Mouse (Mus musculus) bone marrow, adult 2 months (tissue): ENCODE data around the gene Speg. TPM values are rescaled to one million over a fixed set of nuclear protein-coding genes. Genes with fewer than 3 reads are reported as not detected.

ENCODE experiments used
- H3K27ac ChIP-seq: fragments of 200-500 bp; 2 replicates; pipeline ENCODE4 v1.5.1; 2012; ENCODE audit warnings: low read depth, mild to moderate bottlenecking, control low read depth, inconsistent platforms, low read length; ENCODE audit not compliant: control insufficient read depth, poor library complexity, insufficient read depth
- H3K4me1 ChIP-seq: fragments of 200-500 bp; 2 replicates; pipeline ENCODE4 v1.6.1; 2011; ENCODE audit warnings: low read length; ENCODE audit not compliant: control insufficient read depth, insufficient read depth
- H3K4me3 ChIP-seq: fragments of 200-500 bp; replicated peaks from 2 replicates; pipeline ENCODE3; 2011; ENCODE audit warnings: mild to moderate bottlenecking, low read depth, low read length, control low read depth; ENCODE audit not compliant: control insufficient read depth
- CTCF ChIP-seq: fragments of 200-500 bp; IDR thresholded peaks from 2 replicates; pipeline ENCODE4 v1.5.1; 2011; ENCODE audit warnings: low read length, control low read depth; ENCODE audit not compliant: control insufficient read depth, insufficient read depth
- POLR2A ChIP-seq: fragments of 200-500 bp; IDR thresholded peaks from 2 replicates; pipeline ENCODE4 v1.6.1; 2011; ENCODE audit warnings: low read depth, mild to moderate bottlenecking, control low read depth, low read length, borderline replicate concordance; ENCODE audit not compliant: control insufficient read depth
- WGBS: fragments of 180-500 bp; shearing (Covaris S2); methylation state at CpG from one replicate; pipeline ENCODE4 v1.1.7; 2018; 5-methylcytosine and 5-hydroxymethylcytosine counted together
- polyA plus RNA-seq: library from polyadenylated mRNA; stranded (reverse); fragments of >200 nt; gene quantifications from 2 replicates; pipeline ENCODE4 v1.2.4, GENCODE M21; 2011; ENCODE audit warnings: low replicate concordance; ENCODE audit not compliant: missing spikeins, insufficient read depth, insufficient read length

Speg gene
- polyA plus RNA-seq, 1 experiment: 18.1 TPM

GRCm38 (mm10) chr1:75438782-75439181 is 63.7 kb downstream of the Speg start:
- TF ChIP-seq CTCF: no peak
- no peak for TF ChIP-seq POLR2A
- 89% methylated on average over 8 of the region's 9 CpGs for WGBS
- Histone ChIP-seq H3K27ac (no peak overlapping the region), H3K4me1 (peaks cover 2% of the 10 kb centered on the region; the same call in 1 of the 2 replicates), H3K4me3 (no peak overlapping the region)

- no peak overlapping the region for H3K4me3 ChIP-seq
- no peak overlapping the region for H3K27ac ChIP-seq
- TF ChIP-seq CTCF (no peak), POLR2A (no peak)
- peaks cover under 1% of the 10 kb centered on the region; the same call in 1 of the 2 replicates for H3K4me1 ChIP-seq
- 96% methylated on average over 7 of the region's 7 CpGs for WGBS
These were observed 65.6 kb downstream of the Speg start for GRCm38 (mm10) chr1:75440661-75441060.

- no peaks in the 10 kb centered on the region for H3K4me1 ChIP-seq
- TF ChIP-seq CTCF: no peak
- TF ChIP-seq POLR2A: no peak
- no peak overlapping the region for H3K27ac ChIP-seq
- H3K4me3 ChIP-seq: no peak overlapping the region
- 90% methylated on average over 15 of the region's 15 CpGs for WGBS
These were observed 66.4 kb downstream of the Speg start for GRCm38 (mm10) chr1:75441471-75441996.

GRCm38 (mm10) chr1:75442171-75442570 is 67.1 kb downstream of the Speg start:
- Histone ChIP-seq H3K27ac (no peak overlapping the region), H3K4me1 (no peaks in the 10 kb centered on the region), H3K4me3 (no peak overlapping the region)
- TF ChIP-seq POLR2A (no peak), CTCF (no peak)
- WGBS: 84% methylated on average over 9 of the region's 9 CpGs

GRCm38 (mm10) chr1:75442811-75443210 is 67.7 kb downstream of the Speg start:
- no peak overlapping the region for H3K4me3 ChIP-seq
- no peaks in the 10 kb centered on the region for H3K4me1 ChIP-seq
- H3K27ac ChIP-seq: no peak overlapping the region
- no peak for TF ChIP-seq POLR2A
- TF ChIP-seq CTCF: no peak
- 92% methylated on average over 8 of the region's 8 CpGs for WGBS

GRCm38 (mm10) chr1:75443247-75444024 is 68.3 kb downstream of the Speg start:
- TF ChIP-seq CTCF: no peak
- no peak for TF ChIP-seq POLR2A
- Histone ChIP-seq H3K4me1 (no peaks in the 10 kb centered on the region), H3K27ac (no peak overlapping the region), H3K4me3 (no peak overlapping the region)
- WGBS: 76% methylated on average over 13 of the region's 13 CpGs

- 57% methylated on average over 3 of the region's 3 CpGs for WGBS
These were observed 69.1 kb downstream of the Speg start for GRCm38 (mm10) chr1:75444208-75444607.

GRCm38 (mm10) chr1:75445141-75445701 is 70.1 kb downstream of the Speg start:
- 11% methylated on average over 9 of the region's 9 CpGs for WGBS
- Histone ChIP-seq H3K27ac (no peak overlapping the region), H3K4me3 (no peak overlapping the region), H3K4me1 (no peaks in the 10 kb centered on the region)
- TF ChIP-seq POLR2A (no peak), CTCF (no peak)

More at GRCm38 (mm10) chr1:75444208-75444607, 69.1 kb downstream of the Speg start:
- Histone ChIP-seq H3K4me3 (no peak overlapping the region), H3K4me1 (no peaks in the 10 kb centered on the region), H3K27ac (no peak overlapping the region)
- TF ChIP-seq CTCF (no peak), POLR2A (no peak)
